Mouse (Mus musculus) left cerebral cortex, adult 8-10 months (tissue): Measurements from ENCODE around the gene Pank3. TPM values are rescaled to one million over a fixed set of nuclear protein-coding genes. Genes with fewer than 3 reads are reported as not detected.
"Not testable (repeated sequence)": the region's sequence is repeated elsewhere in the genome, so short reads cannot be mapped to it uniquely, and the experiment has no call there.

ENCODE experiments used
- DNase-seq, 2 experiments: peaks; one replicate each; pipeline ENCODE4 v3.0.0; 2022; ENCODE audit warnings: low spot score in 2 of 2
- microRNA-seq, 2 experiments: library from miRNA; unstranded; fragments of <30 nt; microRNA quantifications; one replicate each; pipeline ENCODE4 v1.2.0; 2022
- total RNA-seq, 4 experiments: library from RNA; stranded (reverse); gene quantifications; 2 replicates each; pipeline ENCODE4 v1.2.4; 2022

Gene Pank3
- total RNA-seq, 4 experiments from 2014 or later, result 34.3 to 36.8 (median 36.1) TPM

DNA sequence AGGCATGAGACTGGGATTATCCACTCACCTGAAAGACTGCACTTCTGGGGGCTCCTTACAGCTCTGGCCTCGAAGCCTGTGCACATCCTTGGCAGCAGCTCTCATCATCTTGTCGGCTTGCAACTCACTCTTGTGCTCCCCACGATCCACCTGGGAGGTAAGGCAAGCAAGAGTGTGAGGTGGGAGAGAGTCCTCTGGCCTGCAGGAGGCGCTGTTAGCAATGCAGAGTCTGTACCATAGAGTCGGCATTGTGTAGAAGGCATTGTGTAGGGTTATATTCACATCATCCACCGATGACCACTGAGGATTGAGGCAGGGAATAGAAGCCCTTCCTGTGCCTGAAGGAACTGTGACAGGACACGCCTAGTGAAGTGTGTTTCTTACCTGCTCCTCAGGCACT, 71.0 kb downstream of the Pank3 start:
- DNase-seq, result no peak

DNA sequence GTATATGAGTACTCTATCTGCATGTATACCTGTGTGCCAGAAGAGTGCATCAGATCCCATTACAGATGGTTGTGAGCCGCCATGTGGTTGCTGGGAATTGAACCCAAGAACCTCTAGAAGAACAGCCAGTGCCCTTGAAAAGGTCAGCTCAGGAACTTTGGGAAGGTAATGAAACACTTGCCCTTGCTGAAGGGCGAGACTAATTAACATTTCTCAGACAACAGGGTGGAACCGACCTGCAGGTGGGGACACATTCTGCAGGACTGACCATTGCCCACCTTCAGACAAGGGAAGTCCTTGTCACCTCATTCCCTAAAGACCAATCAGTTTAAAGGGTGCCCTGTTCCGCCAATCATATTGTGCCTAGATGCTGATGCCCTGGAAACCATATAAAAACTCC, 71.5 kb downstream of the Pank3 start:
- not testable (repeated sequence) for DNase-seq

Small RNAs within 50 kb of the gene (microRNA-seq; reads per million reads assigned to microRNA genes)
- gene Mir103-1, result 1.8 to 4.0 reads per million in 2 experiments

Other genes starting within 250 kb of the Pank3 start
- 10 to 100 TPM; 38.5 to 41.3 (median 41.0) TPM for gene Fbll1, start 29.4 kb downstream of the Pank3 start, total RNA-seq
- 10 to 100 TPM; 41.5 to 51.4 (median 50.0) TPM for gene Rars, start 65.0 kb downstream of the Pank3 start, total RNA-seq
- 100 to 1,000 TPM in 3 of 4 experiments, 10 to 100 TPM in 1; 95.1 to 109 (median 101) TPM for gene Wwc1, start 211.0 kb downstream of the Pank3 start, total RNA-seq